Mouse (Mus musculus) monocyte, adult 5-6 weeks (primary cell): ENCODE measurements around the gene Ercc1. TPM values are rescaled to one million over a fixed set of nuclear protein-coding genes. Genes with fewer than 3 reads are reported as not detected.

Experiments
- ATAC-seq: fragments of 153-309, 156-312 bp; replicated peaks from 2 replicates; pipeline ENCODE4 v1.8.0; 2017; ENCODE audit warnings: mild to moderate bottlenecking; ENCODE audit not compliant: low TSS enrichment, insufficient number of reproducible peaks, severe bottlenecking, poor library complexity, low FRiP score
- total RNA-seq: library from RNA; stranded (forward); fragments of 200-1000, 200-491, 200-594 nt; gene quantifications from 3 replicates; pipeline ENCODE4 v1.2.3, GENCODE M21; 2017

Gene Ercc1
- 15.0 to 19.8 TPM (median 18.0 TPM) in 3 replicates for total RNA-seq

DNA sequence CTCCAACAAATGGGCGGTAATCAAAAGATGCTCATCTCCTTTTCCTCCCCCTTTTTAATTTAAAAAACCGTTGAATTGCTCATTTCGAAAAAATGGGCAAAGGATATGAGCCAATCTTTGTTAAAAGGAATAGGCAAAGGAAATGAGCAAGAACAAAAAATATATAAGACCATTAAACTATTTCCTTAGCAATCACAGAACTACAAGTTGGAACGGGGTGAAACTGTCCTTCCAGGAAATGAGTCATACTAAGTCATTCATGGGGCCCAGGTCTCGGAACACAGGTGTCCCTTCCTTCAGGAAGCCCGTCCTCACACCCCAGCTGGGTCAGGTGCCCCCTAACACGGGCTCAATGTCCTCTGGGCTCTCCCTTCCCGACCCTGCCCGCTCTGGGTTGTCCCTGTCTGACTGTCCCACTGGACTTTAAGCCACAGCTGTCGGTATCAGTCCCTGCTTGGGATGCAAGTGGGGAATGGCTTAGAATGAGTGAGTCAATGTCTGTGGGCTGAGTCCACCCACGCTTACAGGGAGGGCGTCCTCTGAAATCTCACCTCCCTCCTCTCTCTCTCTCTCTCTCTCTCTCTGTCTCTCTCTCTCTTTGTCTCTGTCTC lies at the start of gene Ercc1:
TSS of gene Ercc1 (plus strand) at position 542 of the 611 bp plus-strand sequence.
- ATAC-seq: no peak

DNA sequence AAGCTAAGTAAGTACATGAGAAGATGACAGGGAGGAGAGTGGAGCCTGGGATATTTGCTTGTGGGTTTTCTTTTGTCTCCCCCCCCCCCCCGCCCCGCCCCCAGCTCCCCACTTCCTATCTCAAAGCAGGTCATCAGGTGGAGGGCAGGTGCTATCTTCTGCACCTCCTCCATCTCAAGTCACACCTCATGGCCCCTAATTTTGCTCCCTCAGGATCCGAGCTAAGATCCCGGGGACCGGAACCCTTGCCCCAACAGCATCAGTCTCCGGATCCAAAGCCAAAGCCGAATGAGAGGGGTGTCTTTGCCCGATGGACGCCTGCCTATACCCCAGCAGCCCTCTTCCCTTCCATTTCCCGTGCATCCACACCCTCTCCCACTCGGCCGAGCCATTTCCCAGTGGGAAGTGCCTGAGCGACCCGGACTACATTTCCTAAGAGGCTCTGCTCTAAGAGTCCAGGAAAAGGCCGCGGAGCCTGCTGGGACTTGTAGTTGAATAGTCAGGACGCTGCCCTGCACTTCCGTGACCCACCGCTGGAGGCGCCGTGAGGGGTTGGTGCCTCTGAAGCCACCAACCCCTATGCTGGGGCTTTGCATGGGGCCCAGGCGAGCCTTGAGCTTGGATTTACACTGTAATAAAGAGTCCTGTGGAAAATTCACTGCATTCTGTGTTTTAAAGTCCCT lies 48.9 kb upstream of the Ercc1 start:
- peak; percentile 77 for ATAC-seq

DNA sequence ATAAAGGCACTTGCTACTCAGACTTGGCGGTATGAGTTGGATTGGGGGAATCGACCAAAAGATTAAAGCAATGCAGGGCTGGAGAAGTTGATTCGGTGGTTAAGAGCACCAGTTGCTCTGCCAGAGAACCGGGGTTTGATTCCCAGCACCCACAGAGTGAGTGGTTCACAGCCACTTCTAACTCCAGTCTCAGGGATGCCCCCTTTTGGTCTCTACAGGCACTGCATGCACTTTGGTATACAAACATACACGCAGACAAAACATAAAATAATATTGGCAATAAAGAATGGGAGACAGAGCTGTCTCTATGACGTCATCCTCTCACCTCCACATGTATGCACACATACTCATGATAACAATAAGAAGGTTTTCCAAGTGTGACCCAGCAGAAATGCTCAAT lies 47.5 kb upstream of the Ercc1 start:
- no peak for ATAC-seq

DNA sequence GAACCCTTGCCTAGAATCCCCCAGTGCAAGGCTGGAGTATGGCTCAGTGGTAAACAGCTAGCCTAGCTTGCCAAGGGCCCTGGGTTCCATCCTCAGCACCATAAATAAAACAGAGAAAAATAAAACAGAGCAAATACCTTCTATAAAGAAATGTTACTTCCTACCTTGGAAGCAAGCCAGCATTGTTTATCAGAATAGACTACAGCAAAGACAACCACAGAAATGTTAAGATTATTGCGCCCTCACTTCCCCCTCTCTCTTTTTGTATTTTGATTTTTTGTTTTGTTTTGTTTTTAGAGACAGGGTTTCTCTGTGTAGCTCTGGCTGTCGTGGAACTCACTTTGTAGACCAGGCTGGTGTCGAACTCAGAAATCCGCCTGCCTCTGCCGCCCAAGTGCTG lies 46.8 kb upstream of the Ercc1 start:
- no peak for ATAC-seq

DNA sequence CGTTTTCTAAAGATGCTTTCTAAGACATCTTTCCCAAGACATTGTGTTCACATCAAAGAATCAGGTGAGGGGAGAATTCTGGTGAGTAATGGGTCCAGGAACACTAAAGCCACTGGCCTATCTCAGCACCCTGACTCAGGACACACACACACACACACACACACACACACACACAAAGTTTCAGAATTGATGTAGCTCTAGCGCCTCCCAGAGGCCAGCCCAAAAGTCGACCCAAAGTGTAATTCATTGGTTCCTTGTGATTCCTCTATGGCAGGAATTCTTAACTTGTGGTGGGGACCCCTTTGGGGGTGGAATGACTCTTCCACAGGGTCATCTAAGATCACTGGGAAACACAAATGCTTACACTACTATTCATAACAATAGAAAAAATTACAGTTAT lies 45.4 kb upstream of the Ercc1 start:
- no peak for ATAC-seq

DNA sequence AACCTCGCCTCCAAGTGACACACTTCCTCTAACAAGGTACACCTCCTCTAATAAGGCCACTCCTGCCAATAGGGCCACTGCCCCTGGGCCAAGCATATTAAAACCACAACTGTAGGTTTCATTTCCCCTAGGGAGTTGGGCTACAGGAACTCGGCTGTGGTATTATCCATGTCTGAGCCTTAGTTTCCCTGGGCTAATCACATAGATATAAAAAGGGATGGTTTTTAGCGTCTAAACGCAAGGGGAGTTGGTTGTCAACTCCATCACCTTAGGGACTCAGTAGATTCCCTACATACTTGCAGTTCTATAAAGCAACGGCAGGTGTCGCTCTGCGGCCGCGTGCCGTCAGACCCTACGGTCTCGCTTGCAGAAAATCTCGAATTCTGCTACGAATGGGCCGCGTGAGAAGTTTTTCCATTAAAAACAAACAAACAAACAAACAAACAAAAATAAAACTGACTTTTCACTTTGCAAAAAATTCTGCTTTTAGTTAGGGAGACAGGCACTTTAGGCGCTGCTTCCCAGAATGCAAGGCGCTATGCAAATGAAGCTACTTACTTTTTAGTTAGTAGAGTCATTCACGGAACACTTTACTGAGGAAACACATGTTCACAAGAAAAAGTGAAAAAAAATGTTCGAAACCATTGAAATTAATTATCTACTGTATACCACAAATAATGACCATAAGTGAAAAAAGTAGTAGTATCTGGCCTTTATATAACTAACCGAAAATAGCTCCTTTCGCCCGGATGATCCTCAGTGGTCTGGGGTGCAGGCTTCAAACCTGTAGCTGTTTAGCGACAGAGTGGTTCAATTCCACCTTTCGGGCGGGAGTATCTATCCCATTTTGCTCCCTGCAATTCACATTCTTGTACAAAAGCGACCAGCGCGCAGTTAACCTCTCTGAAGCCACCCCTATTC lies 43.8 kb upstream of the Ercc1 start:
- peak; percentile 45 for ATAC-seq

DNA sequence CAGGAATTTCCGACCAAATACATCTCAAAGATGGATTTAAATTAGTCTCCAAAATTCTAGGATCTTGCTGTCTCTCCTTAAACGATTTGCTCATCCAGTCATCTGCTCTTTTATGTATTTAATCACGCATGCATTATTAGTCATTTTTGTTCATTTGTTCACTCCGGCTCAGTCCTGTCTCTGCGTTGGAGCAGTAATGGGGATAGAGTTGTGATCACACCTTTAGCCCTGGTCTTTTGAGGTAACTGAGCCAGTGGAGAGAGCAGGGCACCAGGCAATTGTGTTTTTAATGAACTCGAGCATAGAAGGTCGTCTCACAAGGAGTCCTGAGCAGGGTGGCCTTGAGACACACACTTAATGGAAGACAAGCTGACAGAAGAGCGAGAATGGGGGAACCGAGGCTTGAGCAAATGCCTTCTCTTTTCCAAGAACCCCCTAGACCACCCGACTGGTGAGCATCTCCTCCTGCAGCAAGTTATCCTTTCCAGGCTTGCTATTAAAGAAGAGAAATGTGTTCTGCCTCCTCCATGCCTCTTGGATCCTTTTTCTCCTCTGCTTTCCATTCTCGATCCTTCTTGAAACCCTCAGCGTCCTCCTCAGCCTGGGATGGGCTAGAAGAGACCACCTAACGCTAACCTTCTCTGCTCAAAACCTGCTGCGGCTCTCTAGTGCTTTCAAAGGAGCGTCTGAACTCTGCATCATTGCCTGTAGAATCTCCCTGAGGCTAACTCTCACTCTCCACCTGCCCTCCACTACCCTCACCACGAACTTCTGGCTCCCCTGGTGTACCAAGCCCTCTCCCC lies 42.9 kb upstream of the Ercc1 start:
- ATAC-seq: no peak

DNA sequence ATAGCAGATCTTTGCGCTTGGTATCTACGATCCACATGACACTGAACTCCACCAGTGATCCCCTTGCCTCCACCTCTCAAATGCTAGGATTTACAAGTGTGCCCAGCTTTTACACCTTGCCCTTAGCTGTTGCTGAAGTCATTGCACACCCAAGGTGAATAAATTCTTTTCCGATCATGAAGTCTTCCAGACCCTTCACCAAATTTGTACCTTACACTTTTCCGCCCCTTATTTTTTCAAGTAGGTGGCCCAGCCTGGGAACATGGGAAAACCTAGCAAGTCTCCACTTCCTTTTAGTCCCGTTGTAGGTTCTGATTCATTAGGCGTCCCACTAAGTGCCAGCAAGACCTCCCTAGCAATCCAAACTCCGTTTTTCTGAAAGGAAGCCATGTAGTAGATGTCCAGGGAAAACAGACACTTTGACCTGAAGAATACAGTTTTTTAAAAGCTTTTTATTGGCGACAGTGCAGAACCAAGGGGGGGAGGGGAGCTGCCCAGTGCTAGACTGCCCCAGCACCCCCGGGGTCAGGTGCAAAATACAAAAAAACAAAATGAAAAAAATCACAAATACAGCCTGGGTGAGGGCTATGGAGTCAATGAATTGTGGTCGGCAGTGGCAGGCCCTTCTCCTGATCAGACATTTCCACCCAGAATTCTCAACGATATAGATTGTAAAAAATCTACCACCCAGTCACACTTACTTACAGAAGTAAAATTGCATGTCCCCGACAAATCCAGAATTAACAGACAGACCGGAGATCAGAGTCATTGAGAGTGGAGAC lies 42.1 kb upstream of the Ercc1 start:
- ATAC-seq: no peak

DNA sequence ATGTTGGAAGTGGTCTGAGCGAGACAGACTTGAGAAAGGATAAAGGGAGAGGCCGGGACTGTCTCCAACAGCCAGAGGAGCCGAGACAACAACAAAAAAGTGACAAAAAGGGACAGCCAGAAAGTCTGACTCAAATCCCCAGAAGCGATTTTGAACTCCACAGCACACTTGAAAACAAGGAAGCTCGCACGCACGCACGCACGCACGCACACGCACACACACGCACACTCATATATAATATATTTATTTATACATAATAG lies 41.6 kb upstream of the Ercc1 start:
- ATAC-seq: no peak

DNA sequence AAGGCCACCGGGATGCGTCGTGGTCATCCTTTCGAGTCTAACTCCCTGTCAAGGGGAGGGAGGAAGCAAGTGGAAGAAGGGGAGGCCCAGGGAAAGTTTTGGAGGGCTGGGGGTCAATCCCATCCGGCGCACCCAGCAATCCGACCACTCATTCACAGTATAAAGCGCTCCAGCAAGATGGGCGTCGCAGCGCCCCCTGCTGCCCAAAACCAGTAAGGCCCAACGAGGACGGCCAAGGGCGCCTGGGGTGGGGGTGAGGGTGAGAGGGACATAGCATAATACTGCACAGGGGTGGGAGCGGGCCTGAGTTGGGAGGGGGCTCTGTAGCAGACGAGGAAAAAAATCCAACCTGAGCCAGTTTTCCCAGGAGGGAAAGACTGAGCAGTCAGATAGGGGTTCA lies 40.8 kb upstream of the Ercc1 start:
- ATAC-seq: 0 out of 2 replicates have a peak, but pooled peaks have one; percentile 24

DNA sequence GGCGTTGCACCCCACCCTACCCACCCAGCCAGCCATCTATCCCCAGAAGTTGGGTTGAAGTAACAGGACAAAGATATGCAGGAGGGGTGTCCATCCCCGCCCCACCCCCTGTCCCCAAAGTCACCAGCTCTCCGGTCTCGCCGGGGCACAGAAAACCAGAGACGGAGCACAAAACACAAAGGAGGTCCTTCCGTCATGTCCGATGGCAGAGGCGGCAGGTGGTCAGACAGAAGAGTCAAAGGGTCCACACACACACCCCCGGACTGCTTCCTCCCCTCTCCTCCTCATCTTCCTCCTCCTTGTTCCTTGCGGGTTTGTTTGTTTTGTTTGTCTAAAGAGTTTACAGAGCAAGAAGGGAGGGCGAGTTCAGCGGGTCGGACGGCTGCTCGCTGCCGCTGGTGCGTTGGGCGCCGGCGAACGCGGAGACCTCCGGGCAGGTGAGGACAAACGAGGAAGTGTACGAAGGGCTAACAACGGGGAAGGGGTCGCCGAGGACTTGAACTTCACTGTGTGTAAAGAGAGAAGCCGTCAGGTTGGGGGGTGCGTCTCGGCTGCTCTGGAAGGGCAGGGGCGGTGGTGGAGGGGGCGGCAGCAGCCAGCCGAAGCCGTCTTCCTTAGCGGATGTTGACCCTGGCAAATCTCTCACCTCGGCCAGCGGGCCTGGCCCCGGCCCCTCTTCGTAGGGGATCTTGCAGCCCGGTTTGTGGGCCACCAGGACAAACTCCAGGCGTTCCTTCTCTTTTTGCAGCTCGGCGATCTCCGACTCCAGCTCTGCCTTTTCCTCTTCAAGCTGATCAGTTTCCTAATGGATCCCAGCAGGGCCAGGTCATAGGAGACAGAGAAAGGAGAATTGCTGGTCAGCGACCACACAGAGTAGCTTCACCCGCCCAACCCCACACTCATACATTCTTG lies 39.8 kb upstream of the Ercc1 start:
- no peak for ATAC-seq

DNA sequence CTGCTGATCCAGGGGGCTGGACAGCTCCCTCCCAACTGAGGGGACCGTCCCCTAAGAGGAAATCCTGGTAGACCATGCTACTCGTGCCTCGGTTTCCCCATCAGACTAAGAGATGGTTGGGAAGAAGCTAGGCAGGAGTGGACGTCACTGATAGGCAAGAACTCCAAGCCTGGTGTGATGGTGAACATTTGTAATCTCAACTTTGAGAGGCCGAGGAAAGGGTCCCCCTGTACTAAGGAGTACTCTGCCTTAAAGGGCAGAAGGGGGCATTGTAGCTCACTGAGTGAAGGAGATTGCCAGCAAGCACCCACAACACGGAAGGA lies 39.2 kb upstream of the Ercc1 start:
- ATAC-seq: no peak

DNA sequence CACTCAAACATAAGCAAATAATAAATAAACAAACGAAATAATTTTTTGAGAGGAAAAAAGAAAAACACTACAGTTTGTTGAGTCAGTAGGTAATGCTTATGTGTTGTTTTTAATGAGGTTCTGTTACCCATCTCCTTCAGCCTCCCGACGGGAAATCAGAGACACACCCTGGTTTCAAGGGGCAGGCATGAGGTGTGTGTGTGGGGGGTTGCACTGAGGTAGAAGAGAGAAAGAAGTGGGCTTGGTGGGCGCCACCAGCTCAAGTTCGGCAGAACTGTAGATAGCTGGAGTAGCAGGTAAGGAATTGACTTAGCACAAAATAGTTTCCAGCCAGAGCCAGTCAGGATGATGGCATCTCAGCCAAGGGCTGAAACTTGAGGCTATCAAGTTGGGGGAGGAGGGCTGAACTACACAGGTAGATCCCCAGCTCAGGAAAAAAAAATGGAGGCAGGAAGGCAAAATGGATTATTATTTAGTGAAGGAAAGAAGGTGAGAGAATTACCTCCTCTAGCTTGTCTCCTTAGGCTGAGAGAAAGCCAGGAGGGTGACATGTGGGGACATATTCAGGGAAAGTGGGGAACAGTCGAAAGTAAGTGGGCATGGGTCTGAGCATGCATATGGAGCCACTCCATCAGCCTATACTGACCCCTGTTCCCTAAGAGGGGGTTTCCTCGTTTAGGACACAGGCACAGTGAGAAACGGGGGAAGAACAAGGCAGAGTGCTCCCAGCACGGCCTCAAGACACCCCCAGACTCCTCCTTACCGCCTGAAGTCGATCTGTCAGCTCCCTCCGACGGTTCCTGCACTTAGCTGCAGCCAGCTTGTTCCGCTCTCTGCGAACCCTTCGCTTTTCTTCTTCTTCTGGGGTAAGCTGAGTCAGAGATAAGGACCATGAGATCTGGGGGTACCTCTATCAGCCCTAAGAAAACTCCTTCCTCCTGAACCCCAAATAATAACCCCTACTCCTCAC lies 38.5 kb upstream of the Ercc1 start:
- no peak for ATAC-seq

DNA sequence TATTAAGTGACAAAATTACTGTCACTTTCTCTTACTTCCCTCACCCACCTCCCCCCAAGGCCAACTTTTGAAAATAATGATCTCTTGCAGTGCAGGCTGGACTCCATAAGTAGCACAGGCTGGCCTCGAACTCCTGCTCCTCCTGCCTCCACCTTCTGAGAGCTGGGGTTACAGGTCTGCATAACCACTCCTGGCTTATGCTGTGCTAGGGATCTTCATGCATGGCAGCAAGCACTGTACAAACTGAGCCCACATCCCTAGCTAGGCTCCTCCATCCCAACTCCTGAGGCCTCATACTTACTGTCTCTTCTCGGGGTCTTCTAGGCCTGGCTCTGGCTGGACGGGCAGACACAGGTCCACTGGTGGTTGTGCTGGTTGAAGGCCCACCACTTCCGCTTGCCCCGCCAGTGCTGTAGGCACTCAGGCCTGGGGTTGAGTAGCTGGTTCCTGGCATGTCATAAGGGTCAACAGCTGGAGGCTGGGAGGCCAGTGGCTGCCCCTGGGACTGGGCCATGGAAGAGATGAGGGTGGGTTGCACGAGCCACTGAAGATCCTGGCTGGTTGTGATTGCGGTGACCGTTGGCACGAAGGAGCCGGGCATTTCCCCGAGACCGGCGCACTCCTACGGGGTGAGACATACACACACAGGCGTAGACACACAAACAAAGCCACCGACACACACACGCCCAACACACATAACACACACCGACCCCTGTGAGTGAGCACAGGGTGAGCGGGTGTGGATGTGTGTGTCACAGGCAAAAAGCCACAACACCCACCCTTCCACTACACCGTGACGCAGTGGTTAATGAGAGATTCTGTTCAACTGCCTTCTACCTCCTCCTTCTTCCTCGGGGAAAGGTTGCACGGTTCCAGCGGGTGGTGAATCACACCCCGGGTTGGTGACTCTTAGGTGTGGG lies 37.5 kb upstream of the Ercc1 start:
- no peak for ATAC-seq

DNA sequence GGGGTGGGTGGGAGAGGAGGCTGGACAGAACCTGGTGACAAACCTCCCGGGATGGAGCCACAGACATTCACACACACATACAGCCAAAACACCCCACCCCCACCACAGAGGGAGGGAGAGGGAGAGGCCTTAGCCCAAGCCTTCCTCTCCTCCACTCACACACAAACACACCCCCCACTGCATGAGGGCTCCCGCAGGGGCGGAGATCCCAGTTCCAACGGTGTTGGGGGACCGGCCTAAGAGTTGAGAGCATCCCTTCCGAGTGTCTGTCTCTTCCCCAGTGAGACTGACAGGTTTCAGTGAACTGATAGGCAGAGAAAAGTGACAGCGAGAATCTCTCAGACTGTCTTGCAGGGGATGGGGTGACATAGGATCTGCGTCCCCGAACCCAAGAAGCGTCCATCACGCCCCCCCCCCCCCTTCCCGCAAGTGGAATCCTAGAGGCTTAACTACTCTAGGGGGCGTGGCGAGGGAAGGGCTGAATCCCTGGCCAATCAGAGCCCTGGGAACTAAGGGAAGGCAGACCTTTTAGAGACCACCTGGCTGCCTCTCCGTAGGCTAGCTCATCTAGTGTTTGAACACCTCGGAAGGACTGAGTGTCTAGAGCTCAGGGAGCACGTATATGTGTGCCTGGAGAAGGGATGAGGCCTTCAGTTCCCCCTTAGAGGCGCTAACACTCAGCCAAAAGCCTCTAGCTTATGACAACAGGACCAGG lies 36.7 kb upstream of the Ercc1 start:
- no peak; the same call in 1 of the 2 replicates for ATAC-seq
